Mouse (Mus musculus) hindbrain, embryonic 14.5 days (tissue): Measurements from ENCODE around the gene Ykt6. TPM values are rescaled to one million over a fixed set of nuclear protein-coding genes. Genes with fewer than 3 reads are reported as not detected.
A peak's percentile ranks its signal among the peaks of the same experiment; 100 is the strongest.

Experiments used
- ATAC-seq: fragments of 200-750 bp; cut with Nextera tagmentation; 2 replicates; pipeline ENCODE4 v1.8.0; 2017; ENCODE audit warnings: moderate number of reproducible peaks, mild to moderate bottlenecking, moderate TSS enrichment, moderate library complexity; ENCODE audit not compliant: low FRiP score
- DNase-seq: peaks from one replicate; pipeline ENCODE4 v3.0.0-alpha.2; 2015; ENCODE audit warnings: low spot score
- H3K27ac ChIP-seq: fragments of 300-500 bp; sonication (generic); 2 replicates; pipeline ENCODE4 v1.5.1; 2014; ENCODE audit warnings: mild to moderate bottlenecking, moderate library complexity
- H3K27me3 ChIP-seq: fragments of 300-500 bp; sonication (generic); 2 replicates; pipeline ENCODE4 v1.6.1; 2014; ENCODE audit warnings: mild to moderate bottlenecking, low read length, mixed read lengths; ENCODE audit not compliant: control insufficient read depth, insufficient read depth
- H3K36me3 ChIP-seq: fragments of 300-500 bp; sonication (generic); replicated peaks from 2 replicates; pipeline ENCODE4 v1.6.1; 2014; ENCODE audit not compliant: control insufficient read depth, insufficient read depth
- H3K4me1 ChIP-seq: fragments of 300-500 bp; sonication (generic); replicated peaks from 2 replicates; pipeline ENCODE4 v1.6.1; 2014; ENCODE audit warnings: antibody characterized with exemption, low read length, mixed read lengths; ENCODE audit not compliant: control insufficient read depth, insufficient read depth
- H3K4me2 ChIP-seq: fragments of 300-500 bp; sonication (generic); replicated peaks from 2 replicates; pipeline ENCODE4 v1.6.1; 2014; ENCODE audit warnings: mild to moderate bottlenecking, moderate library complexity
- H3K4me3 ChIP-seq: fragments of 300-500 bp; sonication (generic); replicated peaks from 2 replicates; pipeline ENCODE4 v1.5.1; 2014; ENCODE audit warnings: mild to moderate bottlenecking, low read length
- H3K9ac ChIP-seq: fragments of 300-500 bp; sonication (generic); 2 replicates; pipeline ENCODE4 v1.6.1; 2014
- H3K9me3 ChIP-seq: fragments of 300-500 bp; sonication (generic); 2 replicates; pipeline ENCODE4 v1.6.1; 2016; ENCODE audit warnings: low read length; ENCODE audit not compliant: control insufficient read depth
- WGBS: fragments of 180-500 bp; shearing (Covaris S2); extraction: QIAGEN DNeasy Blood & Tissue Kit; methylation state at CpG from one replicate; pipeline ENCODE4 v1.1.7; 2014; 5-methylcytosine and 5-hydroxymethylcytosine counted together
- polyA plus RNA-seq: library from polyadenylated mRNA; unstranded; fragments of >200 nt; fragmentation: Nextera tagmentation; extraction: Ambion mirVana; gene quantifications from 2 replicates; pipeline ENCODE4 v1.2.1, GENCODE M21; 2014

The Ykt6 gene
- polyA plus RNA-seq = 39.9 and 48.4 TPM in 2 replicates

GRCm38 (mm10) chr11:5955546-5956276, at the start of gene Ykt6:
Gene Ykt6 (plus strand): TSS chr11:5955693.
- DNase-seq = peak; percentile 95
- Histone ChIP-seq H3K4me2 (peak within 1 kb of the TSS; percentile 92), H3K4me1 (peaks cover 13% of the 10 kb centered on the region), H3K27ac (peak within 1 kb of the TSS; percentile 88), H3K27me3 (no peaks in the 10 kb centered on the region), H3K9me3 (no peaks in the 10 kb centered on the region), H3K4me3 (peak within 1 kb of the TSS; percentile 88), H3K36me3 (peaks cover 19% of the 10 kb centered on the region), H3K9ac (peak within 1 kb of the TSS; percentile 90)
- WGBS = under 1% methylated on average over 71 of the region's 71 CpGs
- peak; percentile 98 for ATAC-seq

GRCm38 (mm10) chr11:5905778-5906518, 49.5 kb upstream of the Ykt6 start:
- H3K27ac ChIP-seq = no peak overlapping the region
- no peaks in the 10 kb centered on the region for H3K36me3 ChIP-seq
- no peak overlapping the region for H3K9ac ChIP-seq
- H3K9me3 ChIP-seq = no peaks in the 10 kb centered on the region
- no peaks in the 10 kb centered on the region for H3K27me3 ChIP-seq
- no peak for ATAC-seq
- H3K4me3 ChIP-seq = no peak overlapping the region
- DNase-seq = no peak
- no peak overlapping the region for H3K4me2 ChIP-seq
- peaks cover 17% of the 10 kb centered on the region for H3K4me1 ChIP-seq
- WGBS = 82% methylated on average over 10 of the region's 10 CpGs

- Histone ChIP-seq H3K9ac (no peak overlapping the region), H3K4me2 (no peak overlapping the region), H3K27me3 (no peaks in the 10 kb centered on the region), H3K9me3 (no peaks in the 10 kb centered on the region), H3K36me3 (no peaks in the 10 kb centered on the region), H3K27ac (no peak overlapping the region), H3K4me1 (peaks cover 7% of the 10 kb centered on the region), H3K4me3 (no peak overlapping the region)
- 30% methylated on average over 5 of the region's 5 CpGs for WGBS
- no peak for ATAC-seq
- DNase-seq = no peak
Observed at GRCm38 (mm10) chr11:5907096-5907495, 48.4 kb upstream of the Ykt6 start.

- Histone ChIP-seq H3K4me2 (no peak overlapping the region), H3K9ac (no peak overlapping the region), H3K27ac (no peak overlapping the region), H3K4me3 (no peak overlapping the region), H3K27me3 (no peaks in the 10 kb centered on the region), H3K36me3 (no peaks in the 10 kb centered on the region), H3K9me3 (no peaks in the 10 kb centered on the region), H3K4me1 (no peaks in the 10 kb centered on the region)
- DNase-seq (no peak), ATAC-seq (no peak)
- WGBS = 91% methylated on average over 4 of the region's 4 CpGs
Observed at GRCm38 (mm10) chr11:5908642-5909041, 46.9 kb upstream of the Ykt6 start.

- Histone ChIP-seq H3K36me3 (no peaks in the 10 kb centered on the region), H3K27me3 (no peaks in the 10 kb centered on the region), H3K4me3 (no peak overlapping the region), H3K9ac (no peak overlapping the region), H3K27ac (no peak overlapping the region), H3K9me3 (no peaks in the 10 kb centered on the region), H3K4me1 (no peaks in the 10 kb centered on the region), H3K4me2 (no peak overlapping the region)
- peak; percentile 66 for DNase-seq
- ATAC-seq = no peak
- WGBS = 30% methylated on average over 5 of the region's 5 CpGs
Observed at GRCm38 (mm10) chr11:5912635-5913034, 42.9 kb upstream of the Ykt6 start.

- no peak for DNase-seq
Observed at GRCm38 (mm10) chr11:5913256-5913655, 42.2 kb upstream of the Ykt6 start.

GRCm38 (mm10) chr11:5913936-5914335, 41.6 kb upstream of the Ykt6 start:
- no peak overlapping the region for H3K4me3 ChIP-seq
- ATAC-seq = no peak
- WGBS = 81% methylated on average over 4 of the region's 4 CpGs

More at GRCm38 (mm10) chr11:5913256-5913655, 42.2 kb upstream of the Ykt6 start:
- H3K27ac ChIP-seq = no peak overlapping the region
- ATAC-seq = no peak
- H3K4me1 ChIP-seq = no peaks in the 10 kb centered on the region
- H3K4me2 ChIP-seq = no peak overlapping the region
- no peaks in the 10 kb centered on the region for H3K27me3 ChIP-seq
- H3K4me3 ChIP-seq = no peak overlapping the region
- H3K36me3 ChIP-seq = no peaks in the 10 kb centered on the region
- H3K9me3 ChIP-seq = no peaks in the 10 kb centered on the region
- WGBS = 71% methylated on average over 8 of the region's 8 CpGs
- H3K9ac ChIP-seq = no peak overlapping the region

GRCm38 (mm10) chr11:5914940-5915339, 40.6 kb upstream of the Ykt6 start:
- Histone ChIP-seq H3K4me2 (no peak overlapping the region), H3K27me3 (no peaks in the 10 kb centered on the region), H3K9ac (no peak overlapping the region), H3K27ac (no peak overlapping the region), H3K4me3 (no peak overlapping the region), H3K36me3 (no peaks in the 10 kb centered on the region), H3K4me1 (no peaks in the 10 kb centered on the region), H3K9me3 (no peaks in the 10 kb centered on the region)
- ATAC-seq (no peak), DNase-seq (no peak)
- 78% methylated on average over 5 of the region's 5 CpGs for WGBS

More at GRCm38 (mm10) chr11:5913936-5914335, 41.6 kb upstream of the Ykt6 start:
- Histone ChIP-seq H3K27me3 (no peaks in the 10 kb centered on the region), H3K9me3 (no peaks in the 10 kb centered on the region), H3K4me1 (no peaks in the 10 kb centered on the region), H3K36me3 (no peaks in the 10 kb centered on the region), H3K9ac (no peak overlapping the region), H3K4me2 (no peak overlapping the region), H3K27ac (no peak overlapping the region)
- no peak for DNase-seq

GRCm38 (mm10) chr11:5915429-5916177, 39.9 kb upstream of the Ykt6 start:
- 85% methylated on average over 5 of the region's 5 CpGs for WGBS
- H3K36me3 ChIP-seq = no peaks in the 10 kb centered on the region
- no peak overlapping the region for H3K9ac ChIP-seq
- H3K27me3 ChIP-seq = no peaks in the 10 kb centered on the region
- H3K27ac ChIP-seq = no peak overlapping the region
- H3K4me2 ChIP-seq = no peak overlapping the region
- ATAC-seq (no peak), DNase-seq (no peak)
- no peak overlapping the region for H3K4me3 ChIP-seq
- H3K9me3 ChIP-seq = no peaks in the 10 kb centered on the region
- no peaks in the 10 kb centered on the region for H3K4me1 ChIP-seq
